8 mouse cellular contexts compared by ENCODE assay signal in the genomic region with DNA sequence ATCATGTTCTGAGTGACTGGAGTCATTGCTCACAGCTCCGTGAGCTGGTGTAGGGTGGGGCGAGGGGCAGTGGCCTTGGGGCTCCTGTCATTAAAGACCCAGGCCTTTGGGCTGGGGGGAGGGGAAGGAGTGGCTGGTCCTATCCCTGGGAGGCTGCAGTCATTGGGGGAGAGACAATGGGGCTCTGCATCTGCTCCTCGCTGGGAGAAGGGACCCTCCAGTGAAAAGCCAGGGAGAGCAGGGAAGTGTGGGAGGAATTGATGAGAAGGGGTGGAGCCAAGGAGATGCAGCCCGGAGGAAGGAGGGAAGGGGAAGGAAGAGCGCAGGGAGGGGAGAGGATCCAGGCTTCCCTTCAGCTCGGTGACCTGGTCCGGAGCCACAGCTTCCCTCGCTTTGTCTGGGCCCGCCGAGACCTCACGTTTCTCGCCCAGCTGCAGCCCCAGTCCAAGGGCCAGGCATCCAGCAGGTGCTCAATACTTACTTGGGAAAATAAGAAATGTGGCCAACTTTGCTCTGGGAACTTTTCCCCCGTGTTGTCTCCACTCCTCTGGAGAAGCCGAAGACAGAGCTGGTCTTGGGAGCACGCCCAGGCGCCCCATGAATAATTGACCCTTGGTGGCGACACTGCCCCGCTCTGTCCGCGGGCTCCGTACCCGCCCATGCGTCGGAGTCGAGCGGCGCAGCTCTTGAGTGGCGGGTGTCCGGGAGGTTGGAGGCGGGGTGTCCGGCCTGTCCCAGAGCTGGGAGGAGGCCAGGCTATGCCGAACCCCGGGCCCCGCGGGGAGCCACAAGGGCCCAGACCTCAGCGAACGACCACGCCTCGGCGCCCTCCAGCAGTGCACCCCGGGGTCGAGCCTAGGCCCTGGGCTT. TPM values are rescaled to one million over a fixed set of nuclear protein-coding genes. Genes with fewer than 3 reads are reported as not detected.
A peak's percentile ranks its signal among the peaks of the same experiment; 100 is the strongest.
DNase-seq lines count a peak whose midpoint lies in the region; ATAC-seq and TF ChIP-seq lines count a peak whose summit lies in the region.

A gene (plus strand): TSS at position 294 of the 870 bp plus-strand sequence.

- TF ChIP-seq EP300 in lung, postnatal 0 days (IDR thresholded peaks at IDR 0.05) = no peak

- peak; percentile 52 for ATAC-seq in G1E (ENCODE audit: extremely low read depth, insufficient number of reproducible peaks, low FRiP score, poor library complexity, severe bottlenecking)
- peak; percentile 93 for ATAC-seq in lung, postnatal 0 days

- peak within 1 kb of the TSS; percentile 98 for H3K27ac ChIP-seq in lung, postnatal 0 days (ENCODE audit: low read length)

- intact Hi-C loops in heart, postnatal 36 days (cut with DNase I) = loop anchor here (5.0 kb wide), 1 partner anchor 87 kb away; a partner anchor contains a TSS

- WGBS in lung, postnatal 0 days = 2% methylated on average over 41 of the region's 42 CpGs

- H3K9me3 ChIP-seq in G1E (replicated peaks) = no peaks in the 10 kb centered on the region
- no peaks in the 10 kb centered on the region for H3K9me3 ChIP-seq in lung, postnatal 0 days (ENCODE audit: low read length)

- H3K36me3 ChIP-seq in G1E (replicated peaks) = peaks cover 10% of the 10 kb centered on the region
- H3K36me3 ChIP-seq in lung, postnatal 0 days (ENCODE audit: insufficient read depth, low read length) = no peaks in the 10 kb centered on the region

- peaks cover 50% of the 10 kb centered on the region for H3K4me1 ChIP-seq in G1E (ENCODE audit: insufficient read depth, low read depth, low read length)
- H3K4me1 ChIP-seq in lung, postnatal 0 days (ENCODE audit: insufficient read depth, low read depth, low read length) = no peaks in the 10 kb centered on the region; the same call in 1 of the 2 replicates

- H3K4me3 ChIP-seq in G1E (ENCODE audit: low read depth, low read length) = peak within 1 kb of the TSS; percentile 88
- peak within 1 kb of the TSS; percentile 87 for H3K4me3 ChIP-seq in lung, postnatal 0 days (ENCODE audit: low read depth, low read length)

- peak within 1 kb of the TSS; percentile 95 for H3K4me2 ChIP-seq in lung, postnatal 0 days (replicated peaks; ENCODE audit: low read depth, low read length)

- H3K27me3 ChIP-seq in G1E (ENCODE audit: insufficient read depth, low read length) = peaks cover 3% of the 10 kb centered on the region; the same call in 1 of the 2 replicates
- H3K27me3 ChIP-seq in lung, postnatal 0 days (replicated peaks; ENCODE audit: insufficient read depth, low read length) = no peaks in the 10 kb centered on the region

- H3K9ac ChIP-seq in lung, postnatal 0 days (replicated peaks; ENCODE audit: low read depth) = peak within 1 kb of the TSS; percentile 81

- TF ChIP-seq CTCF in G1E (IDR thresholded peaks at IDR 0.05; ENCODE audit: low read depth, low read length) = no peak
- TF ChIP-seq CTCF in lung, postnatal 0 days (IDR thresholded peaks at IDR 0.05) = peak; percentile 60

- peak; percentile 69 for DNase-seq in G1E (ENCODE audit: low spot score)
- DNase-seq in cerebellum, adult 9-10 months = peak; percentile 65
- peak; percentile 51 for DNase-seq in forelimb bud, embryonic 11.5 days (ENCODE audit: low read depth, low spot score)
- DNase-seq in heart, postnatal 36 days = peak; percentile 87 to 92
- peak; percentile 76 to 79 for DNase-seq in layer of hippocampus, adult 8-10 months (ENCODE audit: low spot score in 2 of 2)
- DNase-seq in lung, postnatal 0 days (ENCODE audit: low spot score) = peak; percentile 96
- DNase-seq in ovary, adult 18-20 months (ENCODE audit: low spot score) = peak; percentile 76
- DNase-seq in thymus, postnatal 14 days = peak; percentile 51

RNA-seq across cellular contexts. Expression of the gene that starts here (rescaled TPM):
- 25.1 and 38.6 TPM in 2 replicates for total RNA-seq in G1E (2014; fragmentation: Nextera tagmentation)
- 10.7 and 13.1 TPM in 2 replicates for total RNA-seq in G1E (2017)
- polyA plus RNA-seq in G1E (2012) = 53.7 and 54.3 TPM in 2 replicates
- total RNA-seq in heart, postnatal 36 days (2021) = 10 to 100 TPM; 27.4 to 28.0 TPM
- total RNA-seq in layer of hippocampus, adult 8-10 months (2022) = 10 to 100 TPM; 24.3 to 30.2 (median 26.0) TPM
- 11.1 and 12.9 TPM in 2 replicates for polyA plus RNA-seq in lung, postnatal 0 days (2015; fragmentation: Nextera tagmentation; extraction: Ambion mirVana)

Comparison
In these comparisons a context has a peak if more than half of its experiments do, and no peak if none do; other contexts are left out.
1. Peak in every context shown above with its lines: DNase-seq, ATAC-seq, H3K4me3 ChIP-seq and H3K27ac ChIP-seq.